Mouse (Mus musculus): Measurements from ENCODE around the gene Rps6kc1. TPM values are rescaled to one million over a fixed set of nuclear protein-coding genes. Genes with fewer than 3 reads are reported as not detected.

The Rps6kc1 gene
- total and polyA plus RNA-seq, 3 experiments, result 7.8 to 18.0 (median 12.5) TPM

DNA sequence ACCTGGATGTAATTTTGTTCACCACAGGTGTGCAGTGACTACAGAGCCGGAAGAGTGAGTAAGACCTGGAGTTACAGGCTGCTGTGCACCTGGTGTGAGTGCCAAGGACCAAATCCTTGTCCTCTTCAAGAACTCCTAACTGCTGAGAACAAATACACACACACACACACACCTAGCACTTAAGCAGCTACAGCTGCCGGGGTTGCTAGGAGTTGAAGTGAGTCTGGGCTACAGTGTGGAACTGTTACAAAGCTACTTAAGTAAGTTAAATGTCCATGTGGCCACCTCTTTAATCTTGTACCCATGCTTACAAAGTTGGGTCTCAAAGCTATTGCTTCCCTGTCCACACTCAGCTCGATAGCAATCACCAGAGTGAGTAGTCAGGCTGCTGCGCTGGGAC is 25.6 kb downstream of the Rps6kc1 start:
- TF ChIP-seq RAD21 (IDR thresholded peaks at IDR 0.05; ENCODE audit: low read depth, low read length) (no peak), SMC3 (IDR thresholded peaks at IDR 0.05; ENCODE audit: low read depth, low read length) (no peak), POLR2A (IDR thresholded peaks at IDR 0.05; ENCODE audit: low read depth, low read length) (no peak), USF1 (IDR thresholded peaks at IDR 0.05; ENCODE audit: low read depth, low read length) (no peak)
- in situ Hi-C loops (cut with MboI; ENCODE audit: low pct_ligation_motif_present, low pct_unique_long_range_greater_than_20kb, low sequenced_read_pairs) (no loop called here), dilution Hi-C loops (cut with MboI; ENCODE audit: extremely low pct_ligation_motif_present, extremely low pct_unique_long_range_greater_than_20kb, low sequenced_read_pairs) (no loop called here)
- no peak for DNase-seq (ENCODE audit: extremely low read depth)
- H3K9ac ChIP-seq (ENCODE audit: insufficient read depth, low read depth), result no peak overlapping the region
- no peaks in the 10 kb centered on the region for H3K4me1 ChIP-seq (ENCODE audit: control insufficient read depth in 1 of 2, insufficient read depth in 2 of 2)
- H3K27me3 ChIP-seq (replicated peaks), result no peaks in the 10 kb centered on the region
- no peaks in the 10 kb centered on the region for H3K79me2 ChIP-seq (replicated peaks; ENCODE audit: control insufficient read depth, extremely low read depth, insufficient read depth, poor library complexity, severe bottlenecking)
- peaks cover 15 to 72% of the 10 kb centered on the region in 2 experiments for H3K36me3 ChIP-seq (replicated peaks in 1 of 2; ENCODE audit: control insufficient read depth in 1 of 2, insufficient read depth in 1 of 2, low read length in 1 of 2)
- no peaks in the 10 kb centered on the region for H3K9me3 ChIP-seq (replicated peaks; ENCODE audit: low read length)
- no peak overlapping the region for H3K27ac ChIP-seq (ENCODE audit: insufficient read depth, low read depth)
- H3K4me2 ChIP-seq (ENCODE audit: insufficient read depth, low read depth, poor library complexity, severe bottlenecking), result no peak overlapping the region
- no peak overlapping the region for H3K4me3 ChIP-seq (replicated peaks in 1 of 3; ENCODE audit: low read depth in 2 of 3, low read length in 2 of 3, poor library complexity in 1 of 3)

DNA sequence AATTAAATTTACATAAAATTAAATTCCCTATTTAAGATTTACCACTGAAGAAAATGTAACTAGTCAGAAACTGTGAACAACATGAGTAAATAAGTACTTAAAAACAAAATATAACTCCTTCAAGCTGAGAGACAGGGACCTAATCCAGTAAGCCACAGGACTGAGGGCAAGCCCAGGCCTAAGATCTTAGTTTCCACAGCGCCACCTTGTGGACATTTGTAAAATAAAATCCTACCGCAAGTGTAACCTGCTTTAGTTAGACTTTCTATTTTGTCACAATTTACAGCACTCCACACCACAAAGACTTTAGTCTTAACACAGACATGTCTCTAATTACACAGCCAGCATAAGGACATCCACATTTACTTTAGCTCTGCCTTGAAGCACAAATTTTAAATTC is 30.1 kb downstream of the Rps6kc1 start:
- dilution Hi-C loops (cut with MboI; ENCODE audit: extremely low pct_ligation_motif_present, extremely low pct_unique_long_range_greater_than_20kb, low sequenced_read_pairs), result no loop called here

DNA sequence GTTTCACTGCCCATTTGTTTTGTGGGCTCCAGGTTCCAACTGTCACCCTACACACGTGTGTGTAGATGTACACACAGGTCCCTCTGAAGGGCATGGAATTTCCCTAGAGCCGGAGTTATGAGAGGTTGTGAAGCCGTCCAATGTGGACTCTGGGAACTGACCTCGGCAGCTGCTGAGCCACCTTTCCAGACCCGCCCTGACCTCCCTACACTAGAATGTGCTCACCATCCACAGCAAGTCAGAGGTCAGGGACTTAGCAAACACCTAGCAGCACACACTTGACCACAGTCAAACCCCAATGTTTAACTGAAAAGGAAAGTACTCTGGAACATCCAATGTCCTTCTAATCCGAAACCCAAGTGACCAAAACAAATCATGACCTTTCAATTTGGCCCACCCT is 30.9 kb downstream of the Rps6kc1 start:
- Histone ChIP-seq H3K79me2 (replicated peaks; ENCODE audit: control insufficient read depth, extremely low read depth, insufficient read depth, poor library complexity, severe bottlenecking) (no peaks in the 10 kb centered on the region), H3K4me2 (ENCODE audit: insufficient read depth, low read depth, poor library complexity, severe bottlenecking) (no peak overlapping the region), H3K36me3 (replicated peaks in 1 of 2; ENCODE audit: control insufficient read depth in 1 of 2, insufficient read depth in 1 of 2, low read length in 1 of 2) (peaks cover 16 to 66% of the 10 kb centered on the region in 2 experiments), H3K9ac (ENCODE audit: insufficient read depth, low read depth) (no peak overlapping the region), H3K4me3 (replicated peaks in 1 of 3; ENCODE audit: low read depth in 2 of 3, low read length in 2 of 3, poor library complexity in 1 of 3) (no peak overlapping the region), H3K4me1 (ENCODE audit: control insufficient read depth in 1 of 2, insufficient read depth in 2 of 2) (peaks cover 0 to 14% of the 10 kb centered on the region in 2 experiments; a peak in 2 of 4 replicates), H3K27ac (ENCODE audit: insufficient read depth, low read depth) (no peak overlapping the region), H3K27me3 (replicated peaks) (no peaks in the 10 kb centered on the region), H3K9me3 (replicated peaks; ENCODE audit: low read length) (no peaks in the 10 kb centered on the region)
- TF ChIP-seq USF2 (conservative IDR thresholded peaks at IDR 0.05; ENCODE audit: low read depth, low read length) (no peak), KAT2A (IDR thresholded peaks at IDR 0.05; ENCODE audit: insufficient replicate concordance, low read length) (no peak), EP300 (IDR thresholded peaks at IDR 0.05; ENCODE audit: low read length) (no peak), PAX5 (IDR thresholded peaks at IDR 0.05; ENCODE audit: low read length) (no peak), ZMIZ1 (IDR thresholded peaks at IDR 0.05; ENCODE audit: low read depth, low read length) (no peak), ZNF384 (IDR thresholded peaks at IDR 0.05; ENCODE audit: low read depth, low read length) (no peak), TBP (conservative IDR thresholded peaks at IDR 0.05; ENCODE audit: low read depth, low read length) (no peak), GABPA (IDR thresholded peaks at IDR 0.05; ENCODE audit: insufficient replicate concordance, low read depth, low read length) (no peak), NELFE (IDR thresholded peaks at IDR 0.05; ENCODE audit: low read depth, low read length) (no peak), IRF4 (IDR thresholded peaks at IDR 0.05; ENCODE audit: low read depth, low read length) (no peak)
- DNase-seq (ENCODE audit: extremely low read depth), result no peak
- dilution Hi-C loops (cut with MboI; ENCODE audit: extremely low pct_ligation_motif_present, extremely low pct_unique_long_range_greater_than_20kb, low sequenced_read_pairs), result no loop called here
- in situ Hi-C loops (cut with MboI; ENCODE audit: low pct_ligation_motif_present, low pct_unique_long_range_greater_than_20kb, low sequenced_read_pairs), result no loop called here

More for the DNA sequence above, 30.1 kb downstream of the Rps6kc1 start:
- peaks cover 0 to 6% of the 10 kb centered on the region in 2 experiments; a peak in 1 of 4 replicates for H3K4me1 ChIP-seq (ENCODE audit: control insufficient read depth in 1 of 2, insufficient read depth in 2 of 2)
- H3K9ac ChIP-seq (ENCODE audit: insufficient read depth, low read depth), result no peak overlapping the region
- H3K4me2 ChIP-seq (ENCODE audit: insufficient read depth, low read depth, poor library complexity, severe bottlenecking), result no peak overlapping the region
- H3K79me2 ChIP-seq (replicated peaks; ENCODE audit: control insufficient read depth, extremely low read depth, insufficient read depth, poor library complexity, severe bottlenecking), result no peaks in the 10 kb centered on the region
- peak; percentile 77 for DNase-seq (ENCODE audit: extremely low read depth)
- H3K27ac ChIP-seq (ENCODE audit: insufficient read depth, low read depth), result no peak overlapping the region
- no peaks in the 10 kb centered on the region for H3K27me3 ChIP-seq (replicated peaks)
- H3K4me3 ChIP-seq (replicated peaks in 1 of 3; ENCODE audit: low read depth in 2 of 3, low read length in 2 of 3, poor library complexity in 1 of 3), result no peak overlapping the region
- H3K36me3 ChIP-seq (replicated peaks in 1 of 2; ENCODE audit: control insufficient read depth in 1 of 2, insufficient read depth in 1 of 2, low read length in 1 of 2), result peaks cover 20 to 67% of the 10 kb centered on the region in 2 experiments
- in situ Hi-C loops (cut with MboI; ENCODE audit: low pct_ligation_motif_present, low pct_unique_long_range_greater_than_20kb, low sequenced_read_pairs), result no loop called here
- no peaks in the 10 kb centered on the region for H3K9me3 ChIP-seq (replicated peaks; ENCODE audit: low read length)
- TF ChIP-seq MAFK (IDR thresholded peaks at IDR 0.05; ENCODE audit: insufficient replicate concordance, low read length) (no peak), SIN3A (IDR thresholded peaks at IDR 0.05; ENCODE audit: low read length) (no peak), POLR2A (IDR thresholded peaks at IDR 0.05; ENCODE audit: low read depth, low read length) (no peak), BHLHE40 (IDR thresholded peaks at IDR 0.05; ENCODE audit: low read depth, low read length) (no peak), RAD21 (IDR thresholded peaks at IDR 0.05; ENCODE audit: low read depth, low read length) (peak; percentile 66), ETS1 (conservative IDR thresholded peaks at IDR 0.05; ENCODE audit: low read depth, low read length) (no peak), RCOR1 (conservative IDR thresholded peaks at IDR 0.05; ENCODE audit: low read depth, low read length) (no peak), NELFE (IDR thresholded peaks at IDR 0.05; ENCODE audit: low read depth, low read length) (no peak), ELF1 (IDR thresholded peaks at IDR 0.05; ENCODE audit: low read depth, low read length) (no peak), USF1 (IDR thresholded peaks at IDR 0.05; ENCODE audit: low read depth, low read length) (no peak), TCF12 (IDR thresholded peaks at IDR 0.05; ENCODE audit: low read depth, low read length) (no peak), POLR2AphosphoS2 (IDR thresholded peaks at IDR 0.05; ENCODE audit: low read depth, low read length) (no peak), IRF4 (IDR thresholded peaks at IDR 0.05; ENCODE audit: low read depth, low read length) (no peak), SMC3 (IDR thresholded peaks at IDR 0.05; ENCODE audit: low read depth, low read length) (peak; percentile 80), USF2 (conservative IDR thresholded peaks at IDR 0.05; ENCODE audit: low read depth, low read length) (no peak), CTCF (conservative IDR thresholded peaks at IDR 0.05 in 1 of 2, IDR thresholded peaks at IDR 0.05 in 1 of 2; ENCODE audit: low read depth in 2 of 2, low read length in 2 of 2) (peak; percentile 64 to 78), MAX (IDR thresholded peaks at IDR 0.05; ENCODE audit: low read length) (no peak), UBTF (IDR thresholded peaks at IDR 0.05; ENCODE audit: low read depth, low read length) (no peak), ZNF384 (IDR thresholded peaks at IDR 0.05; ENCODE audit: low read depth, low read length) (no peak), JUND (conservative IDR thresholded peaks at IDR 0.05; ENCODE audit: low read depth, low read length) (no peak)

All from CH12.LX (cell line).